Mouse (Mus musculus): ENCODE measurements around the gene Hoxd3.

DNA sequence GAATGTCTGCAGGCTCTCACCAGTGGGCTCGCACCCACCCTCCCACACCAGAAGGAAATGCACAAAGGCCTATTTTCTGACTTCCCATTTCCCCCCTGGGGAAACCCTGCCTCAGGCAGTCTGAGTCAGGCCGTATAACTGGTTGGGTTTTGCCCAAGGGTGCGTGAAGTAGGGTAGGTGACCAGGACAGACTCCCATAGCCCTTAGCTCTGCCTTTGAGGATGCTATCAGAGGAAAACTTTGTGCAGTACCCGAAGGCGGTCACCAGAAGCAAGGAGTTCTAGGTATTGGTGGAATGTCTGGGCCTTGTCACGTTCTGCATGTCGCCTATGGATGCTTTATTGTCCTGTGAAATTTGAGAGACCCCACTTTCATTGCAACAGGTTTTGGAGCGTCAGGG is 11.2 kb downstream of the Hoxd3 start:
- no peak for TF ChIP-seq CTCF (IDR thresholded peaks at IDR 0.05; ENCODE audit: insufficient read depth, low read length)
- TF ChIP-seq POLR2A (IDR thresholded peaks at IDR 0.05; ENCODE audit: borderline replicate concordance, extremely low read depth, low read depth, low read length), result no peak

All from lung, adult 2 months (tissue).